Mouse (Mus musculus): Measurements from ENCODE around the gene Dgcr6. TPM values are rescaled to one million over a fixed set of nuclear protein-coding genes. Genes with fewer than 3 reads are reported as not detected.

Gene Dgcr6
- total RNA-seq, 2 experiments from 2014 or later = 66.1 to 70.8 TPM

Other genes with a start within 250 kb of the Dgcr6 start
- gene B830017H08Rik, start 219.7 kb upstream of the Dgcr6 start, total RNA-seq (2021) = 1 to 10 TPM; 2.6 to 4.0 TPM
- 10 to 100 TPM; 12.8 to 16.4 TPM for gene Car15, start 214.5 kb upstream of the Dgcr6 start, total RNA-seq (2021)
- gene Gm20518, start 161.2 kb upstream of the Dgcr6 start, total RNA-seq (2021) = 1 to 10 TPM; 2.7 to 4.1 TPM
- gene Tssk1, start 158.6 kb upstream of the Dgcr6 start, total RNA-seq (2021) = not detected
- gene Dgcr2, start 154.3 kb upstream of the Dgcr6 start, total RNA-seq (2021) = 100 to 1,000 TPM; 106 to 110 TPM
- not detected for gene Tssk2, start 154.2 kb upstream of the Dgcr6 start, total RNA-seq (2021)
- 10 to 100 TPM; 28.1 to 28.5 TPM for gene Ess2, start 141.5 kb upstream of the Dgcr6 start, total RNA-seq (2021)
- not detected for gene Gsc2, start 137.8 kb upstream of the Dgcr6 start, total RNA-seq (2021)
- 10 to 100 TPM; 37.1 to 39.9 TPM for gene Slc25a1, start 124.6 kb upstream of the Dgcr6 start, total RNA-seq (2021)
- not detected for gene Vpreb2, start 72.4 kb upstream of the Dgcr6 start, total RNA-seq (2021)
- gene Prodh, start 37.3 kb downstream of the Dgcr6 start, total RNA-seq (2021) = 10 to 100 TPM; 32.7 to 42.6 TPM
- 100 to 1,000 TPM in 1 of 2 experiments, 10 to 100 TPM in 1; 96.1 to 105 TPM for gene Rtn4r, start 74.8 kb downstream of the Dgcr6 start, total RNA-seq (2021)
- not detected for gene Ccdc188, start 165.0 kb downstream of the Dgcr6 start, total RNA-seq (2021)
- gene Zdhhc8, start 182.3 kb downstream of the Dgcr6 start, total RNA-seq (2021) = 10 to 100 TPM; 68.5 to 70.0 TPM
- 10 to 100 TPM; 48.9 to 64.1 TPM for gene Trmt2a, start 195.8 kb downstream of the Dgcr6 start, total RNA-seq (2021)
- gene Ranbp1, start 195.9 kb downstream of the Dgcr6 start, total RNA-seq (2021) = 10 to 100 TPM; 85.1 to 90.7 TPM
- gene Gm49776, start 205.5 kb downstream of the Dgcr6 start, total RNA-seq (2021) = not detected
- 10 to 100 TPM; 45.1 to 50.2 TPM for gene Dgcr8, start 236.4 kb downstream of the Dgcr6 start, total RNA-seq (2021)